ENCODE assay signal across 21 mouse cellular contexts in the genomic region with DNA sequence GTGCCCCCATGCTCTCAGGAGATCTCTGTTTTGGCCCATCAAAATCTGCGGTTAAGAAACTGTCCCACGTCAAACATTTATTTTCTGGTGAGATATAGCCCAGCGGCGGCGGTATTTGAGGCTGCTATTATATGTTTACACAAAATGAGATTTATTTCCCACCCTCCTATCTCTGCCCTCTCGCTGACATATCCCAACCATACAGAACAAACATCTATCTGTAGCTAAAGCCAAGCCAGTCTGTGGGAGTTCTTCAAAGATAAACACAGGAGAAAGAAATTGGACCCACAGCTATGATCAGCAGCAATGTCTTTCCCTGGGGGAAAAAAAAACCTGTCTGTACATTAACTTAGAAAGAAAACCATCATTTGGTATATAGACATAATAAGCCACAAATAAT.
"Had no signal": no experiment of that assay in that cellular context is flagged by ENCODE, and none has a peak within 500 bp of the region (broad histone marks: within the 10 kb centered on the region; RNA-seq: fewer than 3 reads in every experiment).

No protein-coding gene starts in this region.

- ATAC-seq: liver, postnatal 0 days; midbrain, embryonic 16.5 days had no signal

- H3K27me3 ChIP-seq: liver, embryonic 15.5 days; megakaryocyte, embryonic 14.5 days; midbrain, embryonic 12.5 days; neural tube, embryonic 13.5 days; neural tube, embryonic 15.5 days had no signal

- H3K4me2 ChIP-seq: liver, embryonic 15.5 days; midbrain, embryonic 12.5 days; neural tube, embryonic 13.5 days; neural tube, embryonic 15.5 days had no signal

- H3K9me3 ChIP-seq: liver, embryonic 15.5 days; megakaryocyte, embryonic 14.5 days; midbrain, embryonic 10.5 days; midbrain, embryonic 12.5 days; neural tube, embryonic 13.5 days; neural tube, embryonic 15.5 days had no signal

- DNase-seq: liver, postnatal 0 days; lung, adult 2 months; lung, postnatal 10 days; lung, postnatal 36 days; retina, postnatal 1 day; right cerebral cortex, adult 18-20 months; right cerebral cortex, postnatal 25 days; right cerebral cortex, postnatal 4 days; spleen, adult 18-20 months; thymus, adult 18-20 months; thymus, postnatal 14 days; thymus, postnatal 36 days had no signal

- H3K4me3 ChIP-seq: liver, embryonic 15.5 days; megakaryocyte, embryonic 14.5 days; midbrain, embryonic 10.5 days; midbrain, embryonic 12.5 days; myocyte; neural tube, embryonic 13.5 days; neural tube, embryonic 15.5 days had no signal

- H3K4me1 ChIP-seq: liver, embryonic 15.5 days; midbrain, embryonic 10.5 days; midbrain, embryonic 12.5 days; neural tube, embryonic 13.5 days; neural tube, embryonic 15.5 days had no signal

- H3K9ac ChIP-seq: liver, embryonic 15.5 days; liver, postnatal 0 days; midbrain, embryonic 12.5 days; neural tube, embryonic 13.5 days; neural tube, embryonic 15.5 days had no signal

- H3K27ac ChIP-seq: liver, embryonic 15.5 days; macrophage; midbrain, embryonic 10.5 days; midbrain, embryonic 12.5 days; neural tube, embryonic 13.5 days; neural tube, embryonic 15.5 days had no signal

- H3K36me3 ChIP-seq: liver, embryonic 15.5 days; midbrain, embryonic 10.5 days; midbrain, embryonic 12.5 days; neural tube, embryonic 13.5 days; neural tube, embryonic 15.5 days had no signal
